Mouse (Mus musculus): ENCODE results near the gene Rad54l2. TPM values are rescaled to one million over a fixed set of nuclear protein-coding genes. Genes with fewer than 3 reads are reported as not detected.

The Rad54l2 gene
- polyA plus RNA-seq, 1 experiment from 2014 or later, result 9.5 TPM

DNA sequence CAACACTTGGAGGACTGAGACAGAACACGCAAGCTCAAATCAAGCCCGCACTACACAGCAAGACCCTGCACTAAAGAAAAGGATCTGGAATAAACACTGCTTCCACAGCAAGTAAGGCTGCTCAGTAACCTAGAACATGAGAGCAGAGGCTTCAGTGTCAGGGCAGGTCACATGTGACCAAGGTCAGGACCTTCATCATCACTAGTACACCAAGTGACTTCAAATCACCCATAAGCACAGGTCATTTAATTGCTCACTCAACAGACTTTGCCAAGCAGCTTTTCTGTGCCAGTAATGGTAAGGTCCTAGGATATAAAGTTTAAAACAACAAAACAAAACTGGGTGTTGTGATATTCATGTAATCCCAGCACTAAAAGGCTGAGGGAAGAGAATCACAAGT is 5.4 kb downstream of the Rad54l2 start:
- Histone ChIP-seq H3K27ac (no peak overlapping the region), H3K4me1 (peaks cover 7% of the 10 kb centered on the region), H3K4me3 (no peak overlapping the region), H3K36me3 (no peaks in the 10 kb centered on the region), H3K9me3 (replicated peaks) (no peaks in the 10 kb centered on the region), H3K4me2 (replicated peaks) (no peak overlapping the region), H3K27me3 (no peaks in the 10 kb centered on the region), H3K9ac (no peak overlapping the region)
- 100% methylated on average over 2 of the region's 2 CpGs for WGBS
- ATAC-seq (ENCODE audit: low FRiP score), result no peak

DNA sequence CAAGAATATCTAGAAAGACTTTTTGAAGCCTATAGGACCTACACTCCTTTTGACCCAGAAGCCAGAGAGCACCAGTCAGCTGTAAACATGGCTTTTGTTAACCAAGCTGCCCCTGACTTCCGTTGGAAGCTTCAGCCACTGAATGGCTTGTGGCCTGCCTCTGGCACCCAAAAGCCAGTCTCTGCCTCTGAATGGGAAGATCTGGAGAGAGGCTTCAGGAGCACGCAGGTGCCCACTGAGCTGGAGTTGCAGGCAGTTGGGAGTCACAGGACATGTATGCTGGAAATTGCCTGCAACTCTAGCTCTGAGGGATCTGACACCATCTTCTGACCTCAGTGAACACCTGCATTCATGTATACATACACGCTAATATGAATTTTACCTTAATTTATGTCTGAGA is 8.9 kb downstream of the Rad54l2 start:
- Histone ChIP-seq H3K27me3 (no peaks in the 10 kb centered on the region), H3K4me3 (no peak overlapping the region), H3K27ac (no peak overlapping the region), H3K36me3 (no peaks in the 10 kb centered on the region), H3K9ac (no peak overlapping the region), H3K4me2 (replicated peaks) (no peak overlapping the region), H3K9me3 (replicated peaks) (no peaks in the 10 kb centered on the region), H3K4me1 (0 out of 2 replicates have a peak, but pooled peaks cover 2% of the 10 kb centered on the region)
- ATAC-seq (ENCODE audit: low FRiP score), result no peak
- 82% methylated on average over 3 of the region's 3 CpGs for WGBS

DNA sequence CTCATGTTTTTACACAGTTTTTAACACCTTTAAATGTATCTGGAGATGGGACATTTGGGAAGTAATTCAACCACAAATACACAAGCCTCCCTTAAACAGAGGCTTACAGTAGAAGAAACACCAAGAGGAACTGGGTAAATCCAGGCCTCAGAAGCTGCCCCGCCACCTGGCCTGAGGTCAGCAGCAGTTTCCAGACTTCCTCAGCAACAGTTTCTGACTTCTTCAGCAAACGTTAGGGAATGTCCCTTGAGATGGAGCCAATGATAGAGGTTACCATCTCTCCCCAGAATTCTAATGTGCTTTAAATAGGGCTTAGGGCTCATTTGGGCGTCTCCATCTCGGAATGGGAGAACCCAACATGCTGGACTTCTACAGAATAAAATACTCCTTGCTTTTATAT is 10.7 kb downstream of the Rad54l2 start:
- H3K27ac ChIP-seq, result no peak overlapping the region
- H3K4me2 ChIP-seq (replicated peaks), result no peak overlapping the region
- ATAC-seq (ENCODE audit: low FRiP score), result no peak
- H3K9ac ChIP-seq, result no peak overlapping the region
- H3K9me3 ChIP-seq (replicated peaks), result no peaks in the 10 kb centered on the region
- 0 out of 2 replicates have a peak, but pooled peaks cover 2% of the 10 kb centered on the region for H3K4me1 ChIP-seq
- WGBS, result 86% methylated on average over 4 of the region's 4 CpGs
- H3K27me3 ChIP-seq, result no peaks in the 10 kb centered on the region
- no peak overlapping the region for H3K4me3 ChIP-seq
- H3K36me3 ChIP-seq, result no peaks in the 10 kb centered on the region

DNA sequence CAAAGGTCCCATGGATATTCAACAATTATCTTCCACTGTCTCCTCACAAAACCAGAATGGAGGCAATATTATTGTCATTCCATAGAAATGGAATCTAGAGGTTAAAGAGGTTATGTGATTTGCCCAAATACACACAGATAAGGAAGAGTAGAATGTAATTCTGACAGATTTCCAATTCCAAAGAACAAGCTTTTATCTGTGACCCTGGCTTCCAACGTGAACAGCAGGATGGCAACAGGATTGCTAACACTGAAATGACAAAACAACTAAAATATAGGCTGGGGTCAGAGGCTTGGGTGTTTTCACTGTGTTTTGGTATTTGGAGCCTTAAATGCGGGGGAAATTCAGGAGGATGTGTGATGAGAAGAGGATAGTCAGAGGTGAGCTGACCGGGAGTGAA is 11.6 kb downstream of the Rad54l2 start:
- WGBS, result 87% methylated on average over 3 of the region's 3 CpGs
- Histone ChIP-seq H3K4me3 (no peak overlapping the region), H3K27me3 (no peaks in the 10 kb centered on the region), H3K27ac (no peak overlapping the region), H3K9ac (no peak overlapping the region), H3K4me1 (0 out of 2 replicates have a peak, but pooled peaks cover 2% of the 10 kb centered on the region), H3K36me3 (no peaks in the 10 kb centered on the region), H3K9me3 (replicated peaks) (no peaks in the 10 kb centered on the region), H3K4me2 (replicated peaks) (no peak overlapping the region)
- no peak for ATAC-seq (ENCODE audit: low FRiP score)

DNA sequence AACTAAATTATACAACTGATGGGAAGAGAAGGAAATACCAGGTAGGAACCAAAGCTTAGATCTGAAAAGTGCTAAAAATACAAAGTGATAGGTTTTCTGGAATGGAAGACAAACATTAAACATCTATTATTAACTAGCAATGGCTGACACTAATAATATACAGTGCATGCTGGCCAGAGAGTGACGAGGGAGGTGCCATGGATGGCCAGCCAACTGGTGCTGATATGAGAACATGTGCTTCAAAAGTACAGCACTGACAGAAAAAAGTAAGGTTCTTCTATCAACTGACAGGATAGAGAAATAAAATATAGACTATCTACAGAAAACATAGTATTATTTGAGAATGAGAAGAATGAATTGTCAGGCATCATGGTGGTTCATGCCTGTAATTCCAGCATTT is 12.9 kb downstream of the Rad54l2 start:
- Histone ChIP-seq H3K36me3 (no peaks in the 10 kb centered on the region), H3K27me3 (no peaks in the 10 kb centered on the region), H3K27ac (no peak overlapping the region), H3K4me2 (replicated peaks) (no peak overlapping the region), H3K4me1 (0 out of 2 replicates have a peak, but pooled peaks cover 2% of the 10 kb centered on the region), H3K9ac (no peak overlapping the region), H3K9me3 (replicated peaks) (no peaks in the 10 kb centered on the region), H3K4me3 (no peak overlapping the region)
- 92% methylated on average over 1 of the region's 1 CpGs for WGBS
- ATAC-seq (ENCODE audit: low FRiP score), result no peak

DNA sequence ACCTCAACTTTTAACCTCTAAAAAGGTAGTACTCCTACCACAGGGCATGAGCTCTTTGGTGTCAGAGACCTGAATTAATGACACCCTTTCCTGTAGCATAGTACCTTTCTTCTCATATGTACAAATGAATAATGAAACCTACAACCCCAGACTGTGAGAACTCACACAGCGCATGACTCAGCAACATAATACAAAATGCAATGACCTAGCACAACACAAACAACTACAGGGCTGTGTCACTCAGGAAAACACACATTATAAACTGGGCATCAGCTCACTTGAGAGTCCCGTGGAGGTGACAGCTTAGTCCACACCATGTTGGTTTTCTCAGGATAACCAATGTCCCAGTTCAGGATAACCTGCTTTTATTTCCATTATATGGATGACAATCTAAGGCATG is 17.2 kb downstream of the Rad54l2 start:
- WGBS, result 95% methylated on average over 2 of the region's 2 CpGs
- no peak overlapping the region for H3K27ac ChIP-seq
- no peaks in the 10 kb centered on the region for H3K36me3 ChIP-seq
- ATAC-seq (ENCODE audit: low FRiP score), result no peak
- H3K9me3 ChIP-seq (replicated peaks), result no peaks in the 10 kb centered on the region
- no peak overlapping the region for H3K4me2 ChIP-seq (replicated peaks)
- no peak overlapping the region for H3K9ac ChIP-seq
- H3K27me3 ChIP-seq, result no peaks in the 10 kb centered on the region
- no peak overlapping the region for H3K4me3 ChIP-seq
- no peaks in the 10 kb centered on the region for H3K4me1 ChIP-seq

DNA sequence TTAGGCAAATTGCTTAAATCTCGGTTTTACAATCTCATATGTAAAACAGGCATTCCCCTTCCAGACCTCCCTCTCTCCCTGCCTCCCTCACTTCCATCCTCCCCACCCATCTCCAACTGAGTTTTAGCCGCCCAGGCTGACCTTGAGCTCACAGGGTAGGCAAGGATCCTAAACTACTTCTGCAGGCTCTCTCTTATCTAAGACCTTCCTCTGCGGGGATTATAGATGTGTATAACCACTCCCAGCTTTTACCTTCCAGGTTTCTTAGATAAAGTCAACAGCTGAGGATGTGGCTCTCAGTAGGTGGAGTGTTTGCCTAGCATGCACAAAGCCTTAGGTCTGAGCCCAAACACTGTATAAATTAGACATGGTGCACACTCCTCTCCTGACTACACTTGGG is 18.8 kb downstream of the Rad54l2 start:
- Histone ChIP-seq H3K27me3 (no peaks in the 10 kb centered on the region), H3K27ac (no peak overlapping the region), H3K9ac (no peak overlapping the region), H3K4me3 (no peak overlapping the region), H3K36me3 (no peaks in the 10 kb centered on the region), H3K4me2 (replicated peaks) (no peak overlapping the region), H3K9me3 (replicated peaks) (no peaks in the 10 kb centered on the region), H3K4me1 (no peaks in the 10 kb centered on the region)
- WGBS, result 92% methylated on average over 3 of the region's 3 CpGs
- no peak for ATAC-seq (ENCODE audit: low FRiP score)

DNA sequence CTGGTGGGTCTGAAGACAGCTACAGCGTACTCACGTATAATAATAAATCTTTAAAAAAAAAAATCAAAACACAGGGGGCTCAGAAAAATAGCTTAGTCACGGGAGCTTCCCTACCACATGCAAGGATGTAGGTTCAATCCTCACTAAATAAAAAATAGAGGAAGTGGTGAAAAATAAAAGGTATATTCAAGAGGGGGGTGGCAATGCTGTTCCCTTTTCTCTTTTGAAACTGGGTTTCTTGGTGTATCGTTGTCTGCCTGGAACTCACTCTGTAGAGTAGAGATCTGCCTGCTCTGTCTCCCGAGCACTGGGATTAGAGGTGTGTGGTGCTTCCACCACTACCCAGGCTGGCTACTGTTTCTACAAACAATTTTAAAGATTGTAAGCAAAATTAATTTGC is 19.2 kb downstream of the Rad54l2 start:
- Histone ChIP-seq H3K4me1 (no peaks in the 10 kb centered on the region), H3K4me2 (replicated peaks) (no peak overlapping the region), H3K27me3 (no peaks in the 10 kb centered on the region), H3K9me3 (replicated peaks) (no peaks in the 10 kb centered on the region), H3K9ac (no peak overlapping the region), H3K36me3 (no peaks in the 10 kb centered on the region), H3K27ac (no peak overlapping the region), H3K4me3 (no peak overlapping the region)
- 94% methylated on average over 5 of the region's 5 CpGs for WGBS
- ATAC-seq (ENCODE audit: low FRiP score), result no peak

DNA sequence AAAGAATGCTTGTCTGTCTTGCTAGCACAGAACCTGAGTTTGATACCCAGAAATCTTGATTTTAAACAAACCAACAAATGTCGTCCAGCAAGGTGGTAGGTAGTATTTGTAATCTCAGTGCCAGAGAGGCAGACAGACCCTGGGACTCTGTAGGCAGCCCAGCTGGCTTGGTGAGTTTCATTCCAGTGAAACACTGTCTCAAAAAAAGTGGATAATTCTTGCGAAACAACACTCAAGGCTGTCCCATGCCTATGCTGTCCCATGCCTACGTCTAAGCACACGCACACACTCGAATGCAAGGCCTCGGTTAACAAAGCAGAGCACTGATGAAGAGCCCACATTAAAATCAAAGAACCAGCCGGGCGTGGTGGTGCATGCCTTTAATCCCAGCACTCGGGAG is 32.6 kb downstream of the Rad54l2 start:
- WGBS, result 96% methylated on average over 9 of the region's 9 CpGs
- Histone ChIP-seq H3K9ac (no peak overlapping the region), H3K4me3 (no peak overlapping the region), H3K36me3 (peaks cover 17% of the 10 kb centered on the region), H3K4me1 (no peaks in the 10 kb centered on the region), H3K9me3 (replicated peaks) (no peaks in the 10 kb centered on the region), H3K27ac (no peak overlapping the region), H3K27me3 (no peaks in the 10 kb centered on the region), H3K4me2 (replicated peaks) (no peak overlapping the region)
- no peak for ATAC-seq (ENCODE audit: low FRiP score)

DNA sequence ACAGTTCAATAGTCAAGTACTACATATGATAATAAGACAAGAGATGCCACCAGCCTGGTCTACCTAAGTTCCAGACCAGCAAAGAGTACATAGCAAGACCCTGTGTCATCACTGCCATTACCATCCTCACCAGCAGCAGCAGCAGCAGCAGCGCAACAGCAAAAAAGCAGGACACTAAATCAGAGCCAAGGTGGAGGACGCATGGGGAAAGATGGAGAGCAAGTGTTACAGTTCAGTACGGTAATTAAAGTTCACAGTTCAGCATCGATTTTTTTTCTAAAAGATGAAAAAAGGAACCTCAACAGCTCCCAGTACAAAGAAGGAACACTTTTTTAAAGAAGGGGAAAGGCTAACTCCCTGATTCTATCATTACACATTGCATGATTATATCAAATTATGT is 33.2 kb downstream of the Rad54l2 start:
- no peaks in the 10 kb centered on the region for H3K27me3 ChIP-seq
- no peaks in the 10 kb centered on the region for H3K4me1 ChIP-seq
- no peak overlapping the region for H3K4me3 ChIP-seq
- ATAC-seq (ENCODE audit: low FRiP score), result no peak
- 90% methylated on average over 4 of the region's 4 CpGs for WGBS
- H3K9ac ChIP-seq, result no peak overlapping the region
- no peaks in the 10 kb centered on the region for H3K9me3 ChIP-seq (replicated peaks)
- no peak overlapping the region for H3K27ac ChIP-seq
- peaks cover 17% of the 10 kb centered on the region for H3K36me3 ChIP-seq
- H3K4me2 ChIP-seq (replicated peaks), result no peak overlapping the region

DNA sequence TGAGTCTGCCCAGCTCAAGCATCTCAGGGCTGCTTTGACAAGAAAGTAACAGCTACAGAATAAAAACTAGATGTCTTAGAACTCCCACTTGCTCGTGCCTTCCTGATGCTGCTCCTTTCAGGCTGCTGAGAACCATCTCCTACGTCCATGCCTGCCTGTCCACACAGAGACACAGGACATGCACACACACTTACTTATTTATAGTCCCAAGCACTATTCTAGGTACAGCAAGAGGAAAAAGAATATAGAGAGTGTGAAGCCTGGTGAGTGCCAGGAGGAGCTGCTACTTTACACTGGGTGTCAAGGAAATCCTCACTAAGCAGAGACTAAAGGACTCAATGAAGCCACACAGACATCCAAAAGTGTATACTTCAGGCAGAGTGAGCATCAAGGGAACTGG is 34.7 kb downstream of the Rad54l2 start:
- Histone ChIP-seq H3K36me3 (peaks cover 19% of the 10 kb centered on the region), H3K4me1 (no peaks in the 10 kb centered on the region), H3K9ac (no peak overlapping the region), H3K27ac (no peak overlapping the region), H3K9me3 (replicated peaks) (no peaks in the 10 kb centered on the region), H3K4me2 (replicated peaks) (no peak overlapping the region), H3K4me3 (no peak overlapping the region), H3K27me3 (no peaks in the 10 kb centered on the region)
- WGBS, result 95% methylated on average over 2 of the region's 2 CpGs
- no peak for ATAC-seq (ENCODE audit: low FRiP score)

DNA sequence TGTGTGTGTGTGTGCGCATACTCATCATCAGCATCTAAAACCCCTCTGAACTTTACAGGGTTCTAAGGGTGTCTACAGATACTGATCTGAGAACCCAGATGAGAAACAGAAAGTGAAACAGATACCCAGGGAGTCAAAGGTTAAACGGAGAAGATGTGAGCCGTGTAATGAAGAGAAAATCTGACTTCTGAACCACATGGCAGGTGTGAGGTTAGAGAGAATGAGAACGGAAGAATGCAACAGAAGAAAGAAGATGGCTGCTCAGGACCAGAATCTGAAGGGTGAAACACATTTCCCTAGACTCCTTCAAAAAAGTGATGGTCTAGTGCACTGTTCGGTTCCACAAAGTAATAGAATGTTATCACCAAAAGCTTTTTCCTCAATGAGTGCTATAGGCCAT is 36.9 kb downstream of the Rad54l2 start:
- no peaks in the 10 kb centered on the region for H3K27me3 ChIP-seq
- no peak for ATAC-seq (ENCODE audit: low FRiP score)
- no peak overlapping the region for H3K9ac ChIP-seq
- H3K36me3 ChIP-seq, result peaks cover 17% of the 10 kb centered on the region
- no peaks in the 10 kb centered on the region for H3K4me1 ChIP-seq
- no peak overlapping the region for H3K27ac ChIP-seq
- H3K9me3 ChIP-seq (replicated peaks), result no peaks in the 10 kb centered on the region
- H3K4me2 ChIP-seq (replicated peaks), result no peak overlapping the region
- H3K4me3 ChIP-seq, result no peak overlapping the region
- WGBS, result 92% methylated on average over 5 of the region's 5 CpGs

DNA sequence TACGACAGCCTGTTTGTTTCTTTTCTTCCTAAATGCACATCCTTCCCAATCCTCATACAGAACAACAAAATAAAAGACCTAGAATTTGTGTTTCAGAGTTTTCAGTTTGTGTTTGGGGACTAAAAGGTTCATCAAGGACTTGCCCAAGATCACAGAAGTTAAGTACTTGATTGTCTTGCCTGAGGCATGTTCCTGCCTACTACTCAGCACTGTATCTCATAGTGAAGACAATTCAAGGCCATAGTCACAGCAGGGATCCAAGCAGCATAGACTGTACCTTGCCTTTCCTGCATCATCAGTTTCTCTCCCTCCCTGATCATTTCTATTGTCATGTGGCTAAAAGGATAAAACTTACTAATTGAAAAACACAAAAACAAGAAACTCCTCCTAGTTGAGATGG is 49.0 kb downstream of the Rad54l2 start:
- H3K4me1 ChIP-seq, result no peaks in the 10 kb centered on the region
- 97% methylated on average over 1 of the region's 1 CpGs for WGBS
- no peak overlapping the region for H3K9ac ChIP-seq
- no peak overlapping the region for H3K4me2 ChIP-seq (replicated peaks)
- no peaks in the 10 kb centered on the region; the same call in 1 of the 2 replicates for H3K36me3 ChIP-seq
- no peaks in the 10 kb centered on the region; the same call in 1 of the 2 replicates for H3K9me3 ChIP-seq (replicated peaks)
- no peak overlapping the region for H3K27ac ChIP-seq
- no peak overlapping the region for H3K4me3 ChIP-seq
- no peaks in the 10 kb centered on the region for H3K27me3 ChIP-seq
- no peak for ATAC-seq (ENCODE audit: low FRiP score)

Data from hindbrain, embryonic 12.5 days (tissue).